Mouse (Mus musculus): ENCODE measurements around the gene Iqcf5.

DNA sequence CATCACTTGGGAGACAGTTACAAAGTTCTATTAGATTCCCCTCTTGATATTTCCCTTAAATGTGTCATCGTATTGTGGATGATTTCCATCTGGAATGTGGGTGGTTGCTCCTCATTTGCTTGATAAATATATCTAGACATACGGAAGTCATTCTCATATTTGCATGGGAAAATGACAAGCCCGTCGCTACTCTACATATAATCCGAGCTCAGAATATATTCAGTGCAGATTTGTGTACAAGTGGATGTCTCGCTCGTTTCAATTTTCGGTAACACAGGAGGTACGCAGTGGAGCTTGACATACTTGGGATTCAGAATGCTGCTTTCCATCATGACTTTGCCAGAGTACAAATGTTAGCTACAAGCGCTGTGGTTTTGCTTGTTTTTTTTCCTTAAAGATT is 5.0 kb upstream of the Iqcf5 start:
- no peak for TF ChIP-seq CTCF (IDR thresholded peaks at IDR 0.05; ENCODE audit: low read depth, low read length)
- no peak for TF ChIP-seq POLR2A (IDR thresholded peaks at IDR 0.05; ENCODE audit: extremely low read depth, insufficient read depth, low read length)
